Mouse (Mus musculus) adrenal gland, adult 2 months (tissue): ENCODE data around the gene Slc22a22. TPM values are rescaled to one million over a fixed set of nuclear protein-coding genes. Genes with fewer than 3 reads are reported as not detected.
"Not testable (repeated sequence)": the region's sequence is repeated elsewhere in the genome, so short reads cannot be mapped to it uniquely, and the experiment has no call there.

Source experiments
- DNase-seq: peaks from one replicate; pipeline ENCODE4 v3.0.0; 2021
- polyA plus RNA-seq: library from polyadenylated mRNA; depleted of rRNA; stranded (reverse); fragments of >200 nt; gene quantifications from 2 replicates; pipeline ENCODE4 v1.2.3, GENCODE M21; 2012
- total RNA-seq, 2 experiments: library from RNA; stranded (reverse); gene quantifications; 2 replicates each; pipeline ENCODE4 v1.2.3; 2021

The Slc22a22 gene
- total and polyA plus RNA-seq, 3 experiments = 0.14 TPM; not detected in 2

- no peak for DNase-seq
These were observed 97.0 kb downstream of the Slc22a22 start for GRCm38 (mm10) chr15:57380381-57380780.

- DNase-seq = no peak
These were observed 111.0 kb downstream of the Slc22a22 start for GRCm38 (mm10) chr15:57366446-57366845.

- no peak for DNase-seq
These were observed 122.1 kb downstream of the Slc22a22 start for GRCm38 (mm10) chr15:57355278-57355677.

GRCm38 (mm10) chr15:57340499-57340898, 136.9 kb downstream of the Slc22a22 start:
- DNase-seq = no peak

- no peak for DNase-seq
These were observed 146.1 kb downstream of the Slc22a22 start for GRCm38 (mm10) chr15:57331326-57331725.

GRCm38 (mm10) chr15:57318001-57318400, 159.4 kb downstream of the Slc22a22 start:
- no peak for DNase-seq

GRCm38 (mm10) chr15:57316486-57316885, 160.9 kb downstream of the Slc22a22 start:
- no peak for DNase-seq

GRCm38 (mm10) chr15:57302710-57303109, 174.7 kb downstream of the Slc22a22 start:
- DNase-seq = no peak

- no peak for DNase-seq
These were observed 198.9 kb downstream of the Slc22a22 start for GRCm38 (mm10) chr15:57278505-57278904.

- DNase-seq = no peak
These were observed 201.0 kb downstream of the Slc22a22 start for GRCm38 (mm10) chr15:57276411-57276810.

GRCm38 (mm10) chr15:57240061-57240460, 237.4 kb downstream of the Slc22a22 start:
- not testable (repeated sequence) for DNase-seq

GRCm38 (mm10) chr15:57230439-57230838, 247.0 kb downstream of the Slc22a22 start:
- DNase-seq = no peak

- no peak for DNase-seq
These were observed 272.1 kb downstream of the Slc22a22 start for GRCm38 (mm10) chr15:57205315-57205714.

- DNase-seq = no peak
These were observed 272.9 kb downstream of the Slc22a22 start for GRCm38 (mm10) chr15:57204444-57204930.
